Mouse (Mus musculus): ENCODE measurements around the gene C5ar1. TPM values are rescaled to one million over a fixed set of nuclear protein-coding genes. Genes with fewer than 3 reads are reported as not detected.

The C5ar1 gene
- polyA plus RNA-seq, 1 experiment from 2014 or later, result 2.1 TPM

GRCm38 (mm10) chr7:16203505-16203903 is 55.8 kb downstream of the C5ar1 start:
- DNase-seq (ENCODE audit: low spot score) (no peak), ATAC-seq (ENCODE audit: insufficient read depth, low FRiP score, low TSS enrichment) (no peak)
- H3K9ac ChIP-seq (ENCODE audit: low read length), result no peak overlapping the region
- no peaks in the 10 kb centered on the region for H3K27me3 ChIP-seq (ENCODE audit: control insufficient read depth, insufficient read depth, low read length)
- H3K36me3 ChIP-seq (ENCODE audit: control insufficient read depth, insufficient read depth, low read length), result peaks cover 10% of the 10 kb centered on the region
- H3K4me2 ChIP-seq (ENCODE audit: low read depth), result no peak overlapping the region
- no peak overlapping the region for H3K4me3 ChIP-seq (ENCODE audit: low read depth, low read length)
- H3K27ac ChIP-seq (ENCODE audit: low read depth, low read length), result no peak overlapping the region
- no peaks in the 10 kb centered on the region for H3K4me1 ChIP-seq (ENCODE audit: control insufficient read depth, insufficient read depth, low read length)
- no peaks in the 10 kb centered on the region for H3K9me3 ChIP-seq (ENCODE audit: control insufficient read depth, low read length)
- 92% methylated on average over 13 of the region's 13 CpGs for WGBS

GRCm38 (mm10) chr7:16202756-16203504 is 56.4 kb downstream of the C5ar1 start:
- Histone ChIP-seq H3K27ac (ENCODE audit: low read depth, low read length) (no peak overlapping the region), H3K4me2 (ENCODE audit: low read depth) (no peak overlapping the region), H3K9me3 (ENCODE audit: control insufficient read depth, low read length) (no peaks in the 10 kb centered on the region), H3K36me3 (ENCODE audit: control insufficient read depth, insufficient read depth, low read length) (peaks cover 8% of the 10 kb centered on the region), H3K9ac (ENCODE audit: low read length) (no peak overlapping the region), H3K4me3 (ENCODE audit: low read depth, low read length) (no peak overlapping the region), H3K4me1 (ENCODE audit: control insufficient read depth, insufficient read depth, low read length) (no peaks in the 10 kb centered on the region), H3K27me3 (ENCODE audit: control insufficient read depth, insufficient read depth, low read length) (no peaks in the 10 kb centered on the region)
- 85% methylated on average over 15 of the region's 15 CpGs for WGBS
- no peak for DNase-seq (ENCODE audit: low spot score)
- no peak for ATAC-seq (ENCODE audit: insufficient read depth, low FRiP score, low TSS enrichment)

GRCm38 (mm10) chr7:16201136-16201535 is 58.2 kb downstream of the C5ar1 start:
- no peak overlapping the region for H3K4me3 ChIP-seq (ENCODE audit: low read depth, low read length)
- H3K9me3 ChIP-seq (ENCODE audit: control insufficient read depth, low read length), result no peaks in the 10 kb centered on the region
- H3K27ac ChIP-seq (ENCODE audit: low read depth, low read length), result no peak overlapping the region
- WGBS, result 92% methylated on average over 6 of the region's 6 CpGs
- DNase-seq (ENCODE audit: low spot score), result no peak
- no peaks in the 10 kb centered on the region for H3K4me1 ChIP-seq (ENCODE audit: control insufficient read depth, insufficient read depth, low read length)
- H3K27me3 ChIP-seq (ENCODE audit: control insufficient read depth, insufficient read depth, low read length), result no peaks in the 10 kb centered on the region
- ATAC-seq (ENCODE audit: insufficient read depth, low FRiP score, low TSS enrichment), result no peak
- no peak overlapping the region for H3K4me2 ChIP-seq (ENCODE audit: low read depth)
- H3K36me3 ChIP-seq (ENCODE audit: control insufficient read depth, insufficient read depth, low read length), result peaks cover 8% of the 10 kb centered on the region
- H3K9ac ChIP-seq (ENCODE audit: low read length), result no peak overlapping the region

- ATAC-seq (ENCODE audit: insufficient read depth, low FRiP score, low TSS enrichment) (no peak), DNase-seq (ENCODE audit: low spot score) (no peak)
- no peaks in the 10 kb centered on the region for H3K9me3 ChIP-seq (ENCODE audit: control insufficient read depth, low read length)
- H3K4me2 ChIP-seq (ENCODE audit: low read depth), result no peak overlapping the region
- H3K4me1 ChIP-seq (ENCODE audit: control insufficient read depth, insufficient read depth, low read length), result no peaks in the 10 kb centered on the region
- no peak overlapping the region for H3K9ac ChIP-seq (ENCODE audit: low read length)
- 87% methylated on average over 11 of the region's 11 CpGs for WGBS
- no peak overlapping the region for H3K4me3 ChIP-seq (ENCODE audit: low read depth, low read length)
- H3K27ac ChIP-seq (ENCODE audit: low read depth, low read length), result no peak overlapping the region
- no peaks in the 10 kb centered on the region for H3K27me3 ChIP-seq (ENCODE audit: control insufficient read depth, insufficient read depth, low read length)
- H3K36me3 ChIP-seq (ENCODE audit: control insufficient read depth, insufficient read depth, low read length), result peaks cover 6% of the 10 kb centered on the region; the same call in 1 of the 2 replicates
Observed at GRCm38 (mm10) chr7:16198540-16198939, 60.8 kb downstream of the C5ar1 start.

GRCm38 (mm10) chr7:16197166-16197565 is 62.2 kb downstream of the C5ar1 start:
- Histone ChIP-seq H3K27ac (ENCODE audit: low read depth, low read length) (no peak overlapping the region), H3K9ac (ENCODE audit: low read length) (no peak overlapping the region), H3K4me2 (ENCODE audit: low read depth) (no peak overlapping the region), H3K36me3 (ENCODE audit: control insufficient read depth, insufficient read depth, low read length) (peaks cover 3% of the 10 kb centered on the region; the same call in 1 of the 2 replicates), H3K9me3 (ENCODE audit: control insufficient read depth, low read length) (no peaks in the 10 kb centered on the region), H3K27me3 (ENCODE audit: control insufficient read depth, insufficient read depth, low read length) (no peaks in the 10 kb centered on the region), H3K4me1 (ENCODE audit: control insufficient read depth, insufficient read depth, low read length) (no peaks in the 10 kb centered on the region), H3K4me3 (ENCODE audit: low read depth, low read length) (no peak overlapping the region)
- ATAC-seq (ENCODE audit: insufficient read depth, low FRiP score, low TSS enrichment) (no peak), DNase-seq (ENCODE audit: low spot score) (no peak)
- WGBS, result 72% methylated on average over 5 of the region's 5 CpGs

Other genes starting within 250 kb of the C5ar1 start
- 7.5 and 8.7 TPM in 2 replicates for gene Bicra, start 211.6 kb downstream of the C5ar1 start, polyA plus RNA-seq (2014; fragmentation: Nextera tagmentation; extraction: Ambion mirVana)
- gene Zfp541, start 197.7 kb downstream of the C5ar1 start, polyA plus RNA-seq (2014; fragmentation: Nextera tagmentation; extraction: Ambion mirVana), result 0.08 TPM in 1 of 2 replicates, not detected in the other
- 175 and 184 TPM in 2 replicates for gene Napa, start 161.1 kb downstream of the C5ar1 start, polyA plus RNA-seq (2014; fragmentation: Nextera tagmentation; extraction: Ambion mirVana)
- gene Kptn, start 139.6 kb downstream of the C5ar1 start, polyA plus RNA-seq (2014; fragmentation: Nextera tagmentation; extraction: Ambion mirVana), result 21.1 and 22.8 TPM in 2 replicates
- 0.95 and 1.0 TPM in 2 replicates for gene Slc8a2, start 129.7 kb downstream of the C5ar1 start, polyA plus RNA-seq (2014; fragmentation: Nextera tagmentation; extraction: Ambion mirVana)
- 171 and 196 TPM in 2 replicates for gene Meis3, start 84.5 kb downstream of the C5ar1 start, polyA plus RNA-seq (2014; fragmentation: Nextera tagmentation; extraction: Ambion mirVana)
- gene Dhx34, start 37.5 kb downstream of the C5ar1 start, polyA plus RNA-seq (2014; fragmentation: Nextera tagmentation; extraction: Ambion mirVana), result 11.9 and 12.1 TPM in 2 replicates
- gene C5ar2, start 15.4 kb downstream of the C5ar1 start, polyA plus RNA-seq (2014; fragmentation: Nextera tagmentation; extraction: Ambion mirVana), result 0.07 TPM in 1 of 2 replicates, not detected in the other
- 12.7 and 13.8 TPM in 2 replicates for gene Inafm1, start 14.1 kb upstream of the C5ar1 start, polyA plus RNA-seq (2014; fragmentation: Nextera tagmentation; extraction: Ambion mirVana)
- 19.6 and 20.8 TPM in 2 replicates for gene Ccdc9, start 27.3 kb upstream of the C5ar1 start, polyA plus RNA-seq (2014; fragmentation: Nextera tagmentation; extraction: Ambion mirVana)
- gene Bbc3, start 48.9 kb upstream of the C5ar1 start, polyA plus RNA-seq (2014; fragmentation: Nextera tagmentation; extraction: Ambion mirVana), result 8.4 and 11.9 TPM in 2 replicates
- gene Sae1, start 128.3 kb upstream of the C5ar1 start, polyA plus RNA-seq (2014; fragmentation: Nextera tagmentation; extraction: Ambion mirVana), result 384 and 394 TPM in 2 replicates
- gene Zc3h4, start 141.4 kb upstream of the C5ar1 start, polyA plus RNA-seq (2014; fragmentation: Nextera tagmentation; extraction: Ambion mirVana), result 16.5 and 17.3 TPM in 2 replicates
- gene Tmem160, start 193.2 kb upstream of the C5ar1 start, polyA plus RNA-seq (2014; fragmentation: Nextera tagmentation; extraction: Ambion mirVana), result 57.2 and 59.6 TPM in 2 replicates
- gene Npas1, start 218.2 kb upstream of the C5ar1 start, polyA plus RNA-seq (2014; fragmentation: Nextera tagmentation; extraction: Ambion mirVana), result 0.45 and 0.68 TPM in 2 replicates

Measured in neural tube, embryonic 11.5 days (tissue).